Mouse (Mus musculus) embryonic facial prominence, embryonic 10.5 days (tissue): ENCODE measurements around the gene Tas2r129. TPM values are rescaled to one million over a fixed set of nuclear protein-coding genes. Genes with fewer than 3 reads are reported as not detected.
"Not testable (repeated sequence)": the region's sequence is repeated elsewhere in the genome, so short reads cannot be mapped to it uniquely, and the experiment has no call there.

Experiments
- DNase-seq: peaks from one replicate; pipeline ENCODE4 v3.0.0-alpha.2; 2017; ENCODE audit warnings: low spot score
- H3K27ac ChIP-seq: fragments of 300-500 bp; sonication (generic); replicated peaks from 2 replicates; pipeline ENCODE4 v1.5.1; 2016; ENCODE audit warnings: mild to moderate bottlenecking
- H3K27me3 ChIP-seq: fragments of 300-500 bp; sonication (generic); replicated peaks from 2 replicates; pipeline ENCODE4 v1.6.1; 2016; ENCODE audit warnings: low read depth, mild to moderate bottlenecking; ENCODE audit not compliant: poor library complexity, severe bottlenecking
- H3K36me3 ChIP-seq: fragments of 300-500 bp; sonication (generic); replicated peaks from 2 replicates; pipeline ENCODE4 v1.6.1; 2016; ENCODE audit warnings: mild to moderate bottlenecking, moderate library complexity
- H3K4me1 ChIP-seq: fragments of 300-500 bp; sonication (generic); 2 replicates; pipeline ENCODE4 v1.6.1; 2016
- H3K4me3 ChIP-seq: fragments of 300-500 bp; sonication (generic); 2 replicates; pipeline ENCODE4 v1.5.1; 2016; ENCODE audit warnings: mild to moderate bottlenecking, moderate library complexity
- H3K9me3 ChIP-seq: fragments of 300-500 bp; sonication (generic); 2 replicates; pipeline ENCODE4 v1.6.1; 2016; ENCODE audit warnings: mild to moderate bottlenecking
- WGBS: fragments of 180-500 bp; shearing (Covaris S2); methylation state at CpG from one replicate; pipeline ENCODE4 v1.1.7; 2016; 5-methylcytosine and 5-hydroxymethylcytosine counted together
- polyA plus RNA-seq: library from polyadenylated mRNA; unstranded; fragments of >200 nt; fragmentation: Nextera tagmentation; extraction: Ambion mirVana; gene quantifications from 2 replicates; pipeline ENCODE4 v1.2.1, GENCODE M21; 2016

Tas2r129 gene
- polyA plus RNA-seq = not detected in 2 replicates

GRCm38 (mm10) chr6:132950802-132951201, at the start of gene Tas2r129:
TSS of gene Tas2r129 (plus strand) at chr6:132951102.
- no peak for DNase-seq
- H3K27ac ChIP-seq = no peak within 1 kb of the TSS
- H3K4me3 ChIP-seq = no peak within 1 kb of the TSS
- no peaks in the 10 kb centered on the region for H3K4me1 ChIP-seq
- no peaks in the 10 kb centered on the region for H3K36me3 ChIP-seq
- 88% methylated on average over 2 of the region's 2 CpGs for WGBS
- H3K9me3 ChIP-seq = no peaks in the 10 kb centered on the region
- H3K27me3 ChIP-seq = no peaks in the 10 kb centered on the region

- Histone ChIP-seq H3K4me1 (no peaks in the 10 kb centered on the region), H3K27me3 (no peaks in the 10 kb centered on the region), H3K4me3 (no peak within 1 kb of the TSS), H3K36me3 (no peaks in the 10 kb centered on the region), H3K27ac (no peak within 1 kb of the TSS), H3K9me3 (no peaks in the 10 kb centered on the region)
- WGBS = 85% methylated on average over 3 of the region's 3 CpGs
- DNase-seq = no peak
Observed at GRCm38 (mm10) chr6:132909351-132909750, 41.6 kb upstream of the Tas2r129 start, which contains the start of gene Tas2r125. TSS of gene Tas2r125 (plus strand) at chr6:132909651.

- H3K4me1 ChIP-seq, H3K36me3 ChIP-seq, H3K27me3 ChIP-seq, H3K4me3 ChIP-seq, DNase-seq, H3K9me3 ChIP-seq, H3K27ac ChIP-seq: not testable (repeated sequence)
Observed at GRCm38 (mm10) chr6:132941376-132941775, 9.5 kb upstream of the Tas2r129 start.

GRCm38 (mm10) chr6:132957819-132958218, 6.9 kb downstream of the Tas2r129 start, which contains the start of gene Tas2r131:
TSS of gene Tas2r131 (minus strand) at chr6:132957919.
- WGBS = 77% methylated on average over 1 of the region's 1 CpGs
- DNase-seq = no peak
- H3K36me3 ChIP-seq = no peaks in the 10 kb centered on the region
- H3K4me1 ChIP-seq = no peaks in the 10 kb centered on the region
- H3K27me3 ChIP-seq = no peaks in the 10 kb centered on the region
- H3K9me3 ChIP-seq = no peaks in the 10 kb centered on the region
- H3K27ac ChIP-seq = no peak within 1 kb of the TSS
- no peak within 1 kb of the TSS for H3K4me3 ChIP-seq

GRCm38 (mm10) chr6:132980865-132981264, 30.0 kb downstream of the Tas2r129 start, which contains the start of gene Tas2r109:
TSS of gene Tas2r109 (minus strand) at chr6:132980965.
- Histone ChIP-seq H3K4me1 (no peaks in the 10 kb centered on the region), H3K36me3 (no peaks in the 10 kb centered on the region), H3K4me3 (no peak within 1 kb of the TSS), H3K27ac (no peak within 1 kb of the TSS), H3K27me3 (no peaks in the 10 kb centered on the region), H3K9me3 (no peaks in the 10 kb centered on the region)
- 87% methylated on average over 2 of the region's 2 CpGs for WGBS
- no peak for DNase-seq

Other genes with a start within 250 kb of the Tas2r129 start
- not detected in 2 replicates for gene Tas2r122, start 239.2 kb upstream of the Tas2r129 start, polyA plus RNA-seq
- gene Tas2r115, start 213.1 kb upstream of the Tas2r129 start, polyA plus RNA-seq = not detected in 2 replicates
- not detected in 2 replicates for gene Tas2r124, start 196.4 kb upstream of the Tas2r129 start, polyA plus RNA-seq
- not detected in 2 replicates for gene Tas2r102, start 189.0 kb upstream of the Tas2r129 start, polyA plus RNA-seq
- gene Tas2r136, start 172.9 kb upstream of the Tas2r129 start, polyA plus RNA-seq = not detected in 2 replicates
- not detected in 2 replicates for gene Tas2r117, start 148.3 kb upstream of the Tas2r129 start, polyA plus RNA-seq
- gene Tas2r123, start 104.0 kb upstream of the Tas2r129 start, polyA plus RNA-seq = not detected in 2 replicates
- not detected in 2 replicates for gene Tas2r116, start 95.7 kb upstream of the Tas2r129 start, polyA plus RNA-seq
- not detected in 2 replicates for gene Tas2r110, start 83.1 kb upstream of the Tas2r129 start, polyA plus RNA-seq
- gene Tas2r113, start 58.1 kb upstream of the Tas2r129 start, polyA plus RNA-seq = not detected in 2 replicates
- not detected in 2 replicates for gene Tas2r125, start 41.5 kb upstream of the Tas2r129 start, polyA plus RNA-seq
- not detected in 2 replicates for gene Tas2r131, start 6.8 kb downstream of the Tas2r129 start, polyA plus RNA-seq
- gene Tas2r109, start 29.9 kb downstream of the Tas2r129 start, polyA plus RNA-seq = not detected in 2 replicates
- gene Tas2r103, start 86.0 kb downstream of the Tas2r129 start, polyA plus RNA-seq = not detected in 2 replicates
- gene Tas2r140, start 104.7 kb downstream of the Tas2r129 start, polyA plus RNA-seq = not detected in 2 replicates
- gene Smim10l1, start 153.8 kb downstream of the Tas2r129 start, polyA plus RNA-seq = 74.3 and 85.9 TPM in 2 replicates